ENCODE assay signal across 21 mouse cellular contexts in the genomic region with DNA sequence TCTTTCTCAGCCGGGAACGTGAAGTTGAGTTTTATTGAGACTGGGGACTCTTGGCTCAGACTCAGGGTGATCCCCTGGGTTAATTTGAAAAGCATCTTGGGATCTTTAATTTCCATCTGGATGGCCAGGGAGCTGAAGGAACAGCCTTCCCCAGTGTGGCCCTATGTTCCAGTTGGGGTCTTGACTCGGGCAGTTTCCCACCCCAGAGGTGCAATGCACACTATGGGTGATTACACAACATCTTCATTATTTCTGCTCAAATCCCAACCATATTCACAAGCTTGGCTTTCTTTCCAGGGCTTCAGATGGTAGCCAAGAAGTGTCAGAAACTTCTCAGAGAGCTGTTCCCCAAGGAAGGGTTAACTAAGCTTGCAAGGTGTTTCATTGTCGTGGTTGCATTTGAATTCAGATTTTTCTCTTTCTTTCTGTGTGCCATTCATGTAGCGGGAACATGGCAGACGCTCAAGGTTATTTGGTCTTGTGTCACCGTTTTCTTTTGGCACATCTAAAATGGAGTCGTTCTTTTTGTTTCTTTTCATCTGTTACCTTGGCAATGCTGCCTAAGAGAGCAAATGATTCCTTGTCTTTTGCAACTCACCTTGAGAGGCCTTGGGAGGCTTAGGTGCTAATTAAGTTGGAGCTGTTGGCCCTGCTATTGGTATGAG.
DNase-seq lines count a peak whose midpoint lies in the region; ATAC-seq and TF ChIP-seq lines count a peak whose summit lies in the region.
"Had no signal": no experiment of that assay in that cellular context is flagged by ENCODE, and none has a peak within 500 bp of the region (broad histone marks: within the 10 kb centered on the region; RNA-seq: fewer than 3 reads in every experiment).

No protein-coding gene starts in this region.

- no peaks in the 10 kb centered on the region for H3K9me3 ChIP-seq in forebrain, embryonic 13.5 days (replicated peaks)
- no peaks in the 10 kb centered on the region for H3K9me3 ChIP-seq in forebrain, embryonic 10.5 days
- H3K9me3 ChIP-seq in forebrain, embryonic 15.5 days, result no peaks in the 10 kb centered on the region
- no peaks in the 10 kb centered on the region for H3K9me3 ChIP-seq in forebrain, embryonic 12.5 days
- no peaks in the 10 kb centered on the region for H3K9me3 ChIP-seq in forebrain, postnatal 0 days (ENCODE audit: low read length)
- H3K9me3 ChIP-seq: embryonic facial prominence, embryonic 10.5 days; embryonic facial prominence, embryonic 12.5 days had no signal

- no peak for DNase-seq in forebrain, embryonic 10.5 days (ENCODE audit: extremely low spot score, low spot score)
- DNase-seq in brain, embryonic 14.5 days (ENCODE audit: low read depth), result peak; percentile 86
- peak; percentile 30 for DNase-seq in forebrain, postnatal 0 days
- no peak for DNase-seq in left cerebral cortex, postnatal 4 days
- DNase-seq: adrenal gland, postnatal 10 days; adrenal gland, postnatal 25 days; B cell, adult 2 months; cerebellum, adult 11-12 months; cerebellum, adult 2 months; cerebellum, adult 9-10 months; cerebellum, postnatal 10 days; cerebellum, postnatal 25 days had no signal

- H3K9ac ChIP-seq in forebrain, embryonic 13.5 days, result no peak overlapping the region
- H3K9ac ChIP-seq in forebrain, embryonic 15.5 days (replicated peaks), result no peak overlapping the region
- no peak overlapping the region for H3K9ac ChIP-seq in forebrain, embryonic 12.5 days
- no peak overlapping the region for H3K9ac ChIP-seq in forebrain, postnatal 0 days
- H3K9ac ChIP-seq: embryonic facial prominence, embryonic 12.5 days had no signal

- H3K4me3 ChIP-seq in forebrain, embryonic 13.5 days, result no peak overlapping the region
- H3K4me3 ChIP-seq in forebrain, embryonic 10.5 days, result no peak overlapping the region
- no peak overlapping the region for H3K4me3 ChIP-seq in forebrain, embryonic 15.5 days
- H3K4me3 ChIP-seq in forebrain, embryonic 12.5 days (replicated peaks), result no peak overlapping the region
- no peak overlapping the region for H3K4me3 ChIP-seq in forebrain, postnatal 0 days (ENCODE audit: low read depth, low read length)
- H3K4me3 ChIP-seq: embryonic facial prominence, embryonic 10.5 days; embryonic facial prominence, embryonic 12.5 days had no signal

- intact Hi-C loops in left cerebral cortex, postnatal 4 days (cut with DNase I), result no loop called here

- WGBS in forebrain, embryonic 13.5 days, result 54% methylated on average over 8 of the region's 8 CpGs
- 88% methylated on average over 8 of the region's 8 CpGs for WGBS in forebrain, embryonic 10.5 days
- 37% methylated on average over 8 of the region's 8 CpGs for WGBS in forebrain, embryonic 15.5 days
- WGBS in forebrain, embryonic 12.5 days, result 78% methylated on average over 8 of the region's 8 CpGs
- WGBS in forebrain, postnatal 0 days, result 38% methylated on average over 8 of the region's 8 CpGs

- no peaks in the 10 kb centered on the region for H3K27me3 ChIP-seq in forebrain, embryonic 13.5 days
- no peaks in the 10 kb centered on the region for H3K27me3 ChIP-seq in forebrain, embryonic 10.5 days (ENCODE audit: poor library complexity, severe bottlenecking)
- H3K27me3 ChIP-seq in forebrain, embryonic 15.5 days, result no peaks in the 10 kb centered on the region
- no peaks in the 10 kb centered on the region for H3K27me3 ChIP-seq in forebrain, embryonic 12.5 days
- no peaks in the 10 kb centered on the region for H3K27me3 ChIP-seq in forebrain, postnatal 0 days (ENCODE audit: insufficient read depth, low read length)
- H3K27me3 ChIP-seq: embryonic facial prominence, embryonic 12.5 days; Patski had no signal

- H3K27ac ChIP-seq in forebrain, embryonic 13.5 days, result no peak overlapping the region
- H3K27ac ChIP-seq in forebrain, embryonic 10.5 days, result no peak overlapping the region
- no peak overlapping the region for H3K27ac ChIP-seq in forebrain, embryonic 15.5 days (replicated peaks)
- no peak overlapping the region for H3K27ac ChIP-seq in forebrain, embryonic 12.5 days
- no peak overlapping the region for H3K27ac ChIP-seq in forebrain, postnatal 0 days (ENCODE audit: low read depth, low read length)
- H3K27ac ChIP-seq: embryonic facial prominence, embryonic 10.5 days; embryonic facial prominence, embryonic 12.5 days had no signal

- no peak overlapping the region for H3K4me2 ChIP-seq in forebrain, embryonic 13.5 days
- H3K4me2 ChIP-seq in forebrain, embryonic 15.5 days (replicated peaks), result no peak overlapping the region
- H3K4me2 ChIP-seq in forebrain, embryonic 12.5 days, result no peak overlapping the region
- H3K4me2 ChIP-seq in forebrain, postnatal 0 days (ENCODE audit: low read depth), result no peak overlapping the region
- H3K4me2 ChIP-seq: embryonic facial prominence, embryonic 12.5 days had no signal

- no peaks in the 10 kb centered on the region for H3K36me3 ChIP-seq in forebrain, embryonic 13.5 days (ENCODE audit: poor library complexity, severe bottlenecking)
- no peaks in the 10 kb centered on the region for H3K36me3 ChIP-seq in forebrain, embryonic 10.5 days (replicated peaks)
- no peaks in the 10 kb centered on the region for H3K36me3 ChIP-seq in forebrain, embryonic 15.5 days
- H3K36me3 ChIP-seq in forebrain, embryonic 12.5 days (replicated peaks), result no peaks in the 10 kb centered on the region
- H3K36me3 ChIP-seq in forebrain, postnatal 0 days (ENCODE audit: insufficient read depth), result no peaks in the 10 kb centered on the region
- H3K36me3 ChIP-seq: embryonic facial prominence, embryonic 10.5 days; embryonic facial prominence, embryonic 12.5 days; G1E had no signal

- H3K4me1 ChIP-seq in forebrain, embryonic 13.5 days, result no peaks in the 10 kb centered on the region
- H3K4me1 ChIP-seq in forebrain, embryonic 10.5 days, result peaks cover 4% of the 10 kb centered on the region; the same call in 1 of the 2 replicates
- H3K4me1 ChIP-seq in forebrain, embryonic 15.5 days, result peaks cover 3% of the 10 kb centered on the region; the same call in 1 of the 2 replicates
- no peaks in the 10 kb centered on the region for H3K4me1 ChIP-seq in forebrain, embryonic 12.5 days
- H3K4me1 ChIP-seq in forebrain, postnatal 0 days (ENCODE audit: insufficient read depth), result no peaks in the 10 kb centered on the region
- H3K4me1 ChIP-seq: embryonic facial prominence, embryonic 12.5 days had no signal

- TF ChIP-seq POLR2A in brain, embryonic 14.5 days (IDR thresholded peaks at IDR 0.05; ENCODE audit: borderline replicate concordance, extremely low read depth, insufficient read depth, insufficient read length, poor library complexity, severe bottlenecking), result no peak

- TF ChIP-seq CTCF in brain, embryonic 14.5 days (IDR thresholded peaks at IDR 0.05; ENCODE audit: borderline replicate concordance, extremely low read depth, insufficient read depth, insufficient read length), result no peak
- no peak for TF ChIP-seq CTCF in forebrain, postnatal 0 days (IDR thresholded peaks at IDR 0.05; ENCODE audit: low read depth)

- peak; percentile 74 for ATAC-seq in forebrain, embryonic 13.5 days
- peak; percentile 78 for ATAC-seq in forebrain, embryonic 15.5 days (replicated peaks)
- no peak for ATAC-seq in forebrain, embryonic 12.5 days (ENCODE audit: low FRiP score)
- peak; percentile 20; the same call in 1 of the 2 replicates for ATAC-seq in forebrain, postnatal 0 days
- ATAC-seq: activated CD4-positive, CD25-positive, alpha-beta regulatory T cell, adult 4 months; CD4-positive, CD25-positive, alpha-beta regulatory T cell, adult 4 months; Patski had no signal

Comparison
In these comparisons a context has a peak if more than half of its experiments do, and no peak if none do; other contexts are left out.
1. DNase-seq: peak in brain, embryonic 14.5 days (single experiment) and forebrain, postnatal 0 days (single experiment); none in forebrain, embryonic 10.5 days (single experiment) and left cerebral cortex, postnatal 4 days (single experiment).